Mouse (Mus musculus) ES-E14 (cell line): Measurements from ENCODE around the gene H2-DMb1. TPM values are rescaled to one million over a fixed set of nuclear protein-coding genes. Genes with fewer than 3 reads are reported as not detected.

Experiments used
- DNase-seq: peaks from one replicate; pipeline ENCODE4 v3.0.0-alpha.2; 2013; ENCODE audit warnings: low read depth, low spot score
- H3K27ac ChIP-seq: 2 replicates; pipeline ENCODE4 v1.5.1; 2012; ENCODE audit warnings: low read depth, mild to moderate bottlenecking, low read length, moderate library complexity, mixed read lengths; ENCODE audit not compliant: poor library complexity, insufficient read depth, severe bottlenecking
- H3K36me3 ChIP-seq: 2 replicates; pipeline ENCODE4 v1.6.1; 2012; ENCODE audit warnings: mild to moderate bottlenecking, low read length, moderate library complexity, mixed read lengths; ENCODE audit not compliant: control insufficient read depth, poor library complexity, insufficient read depth, severe bottlenecking
- H3K4me1 ChIP-seq, 2 experiments: fragments of 150-350 bp in 1 of 2; sonication (generic) in 1 of 2; 2 replicates each; pipeline ENCODE4 v1.6.1; 2012; ENCODE audit warnings: low read length in 2 of 2, mild to moderate bottlenecking in 1 of 2, mixed read lengths in 1 of 2; ENCODE audit not compliant: control insufficient read depth in 2 of 2, insufficient read depth in 2 of 2, poor library complexity in 1 of 2
- H3K4me3 ChIP-seq, 2 experiments: fragments of 150-350 bp in 1 of 2; sonication (generic) in 1 of 2; 2 replicates each; pipeline ENCODE4 v1.5.1; 2012; ENCODE audit warnings: low read length in 2 of 2, low read depth in 1 of 2, mild to moderate bottlenecking in 1 of 2, mixed read lengths in 1 of 2; ENCODE audit not compliant: insufficient read depth in 1 of 2, poor library complexity in 1 of 2, severe bottlenecking in 1 of 2
- H3K9ac ChIP-seq: 2 replicates; pipeline ENCODE4 v1.6.1; 2012; ENCODE audit warnings: low read depth, mild to moderate bottlenecking, low read length, mixed read lengths; ENCODE audit not compliant: poor library complexity, insufficient read depth, severe bottlenecking
- H3K9me3 ChIP-seq: fragments of 150-350 bp; sonication (generic); 2 replicates; pipeline ENCODE4 v1.6.1; 2012; ENCODE audit warnings: low read depth, mild to moderate bottlenecking, low read length; ENCODE audit not compliant: control insufficient read depth, insufficient read depth
- CHD2 ChIP-seq: IDR thresholded peaks from 2 replicates; pipeline ENCODE4 v1.6.1; 2014; ENCODE audit warnings: mild to moderate bottlenecking, low read depth, low read length, inconsistent platforms
- HCFC1 ChIP-seq: IDR thresholded peaks from 2 replicates; pipeline ENCODE4 v1.6.1; 2012; ENCODE audit warnings: low read length, inconsistent platforms, borderline replicate concordance; ENCODE audit not compliant: insufficient read depth
- MAFK ChIP-seq: IDR thresholded peaks from 2 replicates; pipeline ENCODE4 v1.6.1; 2014; ENCODE audit warnings: mild to moderate bottlenecking, low read depth, low read length, inconsistent platforms; ENCODE audit not compliant: insufficient read depth
- ZC3H11A ChIP-seq: IDR thresholded peaks from 2 replicates; pipeline ENCODE4 v1.6.1; 2012; ENCODE audit warnings: low read depth, mild to moderate bottlenecking, inconsistent platforms, low read length, borderline replicate concordance
- ZNF384 ChIP-seq: IDR thresholded peaks from 2 replicates; pipeline ENCODE4 v1.6.1; 2012; ENCODE audit warnings: low read depth, low read length, inconsistent platforms
- in situ Hi-C, 2 experiments: fragments of 600-800 bp; cut with MboI; formaldehyde crosslinking; loops; one replicate each; pipeline ENCODE4 v1.15.1; 2025; ENCODE audit warnings: low sequenced_read_pairs in 2 of 2, inconsistent platforms in 1 of 2; ENCODE audit not compliant: unreplicated experiment in 2 of 2
- total RNA-seq: library from RNA; depleted of rRNA; stranded (reverse); fragments of 300-350 nt; gene quantifications from 2 replicates; pipeline ENCODE4 v1.2.3, GENCODE M21; 2012

H2-DMb1 gene
- total RNA-seq, 1 experiment: 3.1 TPM

DNA sequence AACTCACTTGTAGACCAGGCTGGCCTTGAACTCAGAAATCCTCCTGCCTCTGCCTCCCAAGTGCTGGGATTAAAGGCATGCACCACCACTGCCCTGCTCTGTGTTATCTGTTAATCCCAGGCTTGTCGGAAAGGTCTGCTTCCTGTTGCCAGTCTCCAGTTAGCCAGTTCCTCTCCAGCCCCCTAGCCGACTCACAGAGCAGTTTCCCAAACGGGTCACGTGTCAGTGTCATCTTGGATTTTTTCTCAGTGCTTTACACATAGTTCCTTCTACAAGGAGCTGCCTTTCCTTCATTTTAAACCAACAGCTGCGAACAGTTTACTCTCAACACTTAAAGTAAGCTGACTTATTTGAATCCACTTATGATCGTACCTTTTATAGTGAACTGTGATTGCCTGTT is 28.2 kb upstream of the H2-DMb1 start:
- Histone ChIP-seq H3K9me3 (no peaks in the 10 kb centered on the region), H3K27ac (no peak overlapping the region), H3K4me1 (peaks cover 3 to 19% of the 10 kb centered on the region in 2 experiments; a peak in 2 of 4 replicates), H3K36me3 (peaks cover 1% of the 10 kb centered on the region), H3K4me3 (peak overlapping the region in 1 of 2 experiments; percentile 6; a peak in 1 of 4 replicates), H3K9ac (peak overlapping the region; percentile 7; the same call in 1 of the 2 replicates)
- TF ChIP-seq MAFK (no peak), HCFC1 (no peak), ZC3H11A (no peak), CHD2 (no peak), ZNF384 (no peak)
- DNase-seq: no peak
- in situ Hi-C loops: no loop called here

DNA sequence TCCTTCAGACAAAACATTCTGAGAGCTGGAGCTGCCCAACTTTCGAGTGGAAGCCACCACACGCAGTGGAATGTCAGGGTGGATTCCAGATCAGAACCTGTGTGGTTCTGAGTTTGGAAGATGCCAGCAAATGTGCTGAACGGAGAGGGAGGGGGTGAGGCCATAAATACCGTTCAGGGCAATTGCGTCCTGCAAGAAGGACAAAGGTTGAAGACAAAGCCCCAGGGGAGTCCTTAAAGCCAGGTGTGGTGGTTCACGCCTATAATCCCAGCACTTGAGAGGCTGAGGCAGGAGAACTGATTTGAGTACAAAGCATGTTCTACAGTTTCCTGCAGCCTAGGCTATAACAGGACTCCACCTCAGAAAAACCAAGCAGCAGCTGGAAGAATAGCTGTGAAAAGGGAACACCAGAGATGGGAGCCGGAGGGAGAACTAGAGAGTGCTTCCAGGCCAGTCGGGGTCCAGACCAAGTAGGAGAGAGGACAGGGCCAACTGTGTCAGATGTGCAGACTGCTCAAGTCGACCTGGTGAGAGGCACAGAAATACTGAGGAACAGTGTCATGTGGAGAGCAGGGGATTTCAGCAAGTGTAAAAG is 25.9 kb upstream of the H2-DMb1 start:
- no peak for TF ChIP-seq ZNF384
- no peak for TF ChIP-seq CHD2
- no peak for TF ChIP-seq MAFK
- Histone ChIP-seq H3K27ac (peak overlapping the region; percentile 26; the same call in 1 of the 2 replicates), H3K4me1 (peaks cover 3 to 19% of the 10 kb centered on the region in 2 experiments; a peak in 2 of 4 replicates), H3K9me3 (no peaks in the 10 kb centered on the region), H3K9ac (no peak overlapping the region), H3K4me3 (no peak overlapping the region), H3K36me3 (no peaks in the 10 kb centered on the region)
- no peak for DNase-seq
- in situ Hi-C loops: no loop called here

DNA sequence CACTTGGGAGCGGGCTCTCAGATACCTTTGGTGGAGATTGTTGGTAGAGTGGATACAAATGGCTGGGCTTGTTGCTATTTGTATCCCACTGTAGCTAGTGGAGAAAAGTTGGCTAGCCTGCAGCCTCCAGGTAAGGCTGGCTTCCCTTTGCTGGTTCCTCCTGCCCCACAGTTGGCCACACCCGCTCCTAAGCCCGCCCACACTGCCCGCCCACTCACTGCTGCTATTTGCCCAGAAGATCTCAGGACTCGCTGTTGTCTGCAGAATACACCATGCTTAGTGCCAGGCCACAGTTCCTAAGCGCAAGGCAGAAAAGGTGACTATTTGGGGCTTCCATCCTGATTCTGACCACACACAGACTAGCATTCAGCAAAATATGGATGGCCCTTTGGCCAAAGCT is 25.4 kb upstream of the H2-DMb1 start:
- H3K27ac ChIP-seq: peak overlapping the region; percentile 26; the same call in 1 of the 2 replicates
- in situ Hi-C loops: no loop called here
- no peak for DNase-seq
- no peaks in the 10 kb centered on the region for H3K36me3 ChIP-seq
- TF ChIP-seq HCFC1: no peak
- no peak for TF ChIP-seq ZC3H11A
- no peak for TF ChIP-seq ZNF384
- no peak for TF ChIP-seq MAFK
- no peaks in the 10 kb centered on the region for H3K9me3 ChIP-seq
- H3K4me3 ChIP-seq: no peak overlapping the region
- H3K9ac ChIP-seq: no peak overlapping the region
- peaks cover 3 to 19% of the 10 kb centered on the region in 2 experiments; a peak in 2 of 4 replicates for H3K4me1 ChIP-seq

DNA sequence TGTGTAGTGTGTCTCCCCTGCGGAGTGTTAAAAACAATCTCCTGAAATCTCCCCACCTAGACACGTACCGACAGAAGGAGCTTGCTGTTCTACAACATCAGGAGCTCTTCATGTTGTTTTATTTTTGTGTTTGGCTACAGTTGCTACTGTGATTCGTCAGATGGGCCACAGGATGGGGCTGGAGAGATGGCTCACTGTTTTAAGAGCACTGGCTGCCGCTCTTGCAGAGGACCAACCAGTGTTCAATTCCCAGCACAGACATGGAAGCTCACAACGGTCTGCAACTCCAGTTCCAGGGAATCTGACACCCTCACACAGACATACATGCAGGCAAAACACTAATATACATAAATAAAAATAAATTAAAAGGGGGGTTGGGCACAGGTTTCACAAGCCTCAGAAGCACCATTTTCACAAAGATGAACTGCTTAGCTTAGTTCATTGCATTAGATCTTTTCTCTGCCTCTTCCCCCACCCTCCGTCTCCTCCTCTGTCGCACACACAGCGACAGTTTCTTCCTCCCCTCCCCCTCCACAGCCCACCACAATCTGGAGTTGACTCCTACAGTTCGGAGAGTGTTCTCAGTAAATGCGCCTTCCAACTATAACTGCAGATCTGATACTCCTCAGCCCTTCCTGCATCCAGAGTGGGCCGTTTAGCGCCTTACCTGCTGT is 24.5 kb upstream of the H2-DMb1 start:
- no peak for TF ChIP-seq MAFK
- no peak for TF ChIP-seq ZNF384
- TF ChIP-seq CHD2: no peak
- TF ChIP-seq HCFC1: no peak
- no peak for TF ChIP-seq ZC3H11A
- no peaks in the 10 kb centered on the region for H3K36me3 ChIP-seq
- peak overlapping the region; percentile 20 to 29; a peak in 2 of 4 replicates for H3K4me3 ChIP-seq
- no peaks in the 10 kb centered on the region for H3K9me3 ChIP-seq
- no peak for DNase-seq
- H3K27ac ChIP-seq: no peak overlapping the region
- H3K4me1 ChIP-seq: peaks cover 3 to 19% of the 10 kb centered on the region in 2 experiments; a peak in 2 of 4 replicates
- in situ Hi-C loops: no loop called here
- H3K9ac ChIP-seq: 0 out of 2 replicates have a peak overlapping the region, but pooled peaks have one; percentile 15
